Mouse (Mus musculus) neural tube, embryonic 11.5 days (tissue): Measurements from ENCODE around the gene Ppfia4. TPM values are rescaled to one million over a fixed set of nuclear protein-coding genes. Genes with fewer than 3 reads are reported as not detected.

Experiments
- polyA plus RNA-seq: library from polyadenylated mRNA; unstranded; fragments of >200 nt; fragmentation: Nextera tagmentation; extraction: Ambion mirVana; gene quantifications from 2 replicates; pipeline ENCODE4 v1.2.1, GENCODE M21; 2014

Ppfia4 gene
- polyA plus RNA-seq, 1 experiment from 2014 or later: 3.9 TPM

Other genes with a start within 250 kb of the Ppfia4 start
- 0.15 TPM in 1 of 2 replicates, not detected in the other for gene Chit1, start 221.7 kb downstream of the Ppfia4 start, polyA plus RNA-seq
- gene Chil1, start 150.8 kb downstream of the Ppfia4 start, polyA plus RNA-seq: 0.81 and 3.2 TPM in 2 replicates
- 17.7 and 18.4 TPM in 2 replicates for gene Mybph, start 139.5 kb downstream of the Ppfia4 start, polyA plus RNA-seq
- 1.4 and 1.5 TPM in 2 replicates for gene Adora1, start 97.5 kb downstream of the Ppfia4 start, polyA plus RNA-seq
- 48.2 and 60.2 TPM in 2 replicates for gene Myog, start 42.9 kb downstream of the Ppfia4 start, polyA plus RNA-seq
- 117 and 120 TPM in 2 replicates for gene Tmem183a, start 29.1 kb upstream of the Ppfia4 start, polyA plus RNA-seq
- gene 4933406M09Rik, start 53.0 kb upstream of the Ppfia4 start, polyA plus RNA-seq: not detected in 2 replicates
- 22.9 and 28.8 TPM in 2 replicates for gene Cyb5r1, start 72.6 kb upstream of the Ppfia4 start, polyA plus RNA-seq
- gene Adipor1, start 82.5 kb upstream of the Ppfia4 start, polyA plus RNA-seq: 81.2 and 83.8 TPM in 2 replicates
- gene Klhl12, start 122.6 kb upstream of the Ppfia4 start, polyA plus RNA-seq: 33.7 and 38.2 TPM in 2 replicates
- gene Rabif, start 161.7 kb upstream of the Ppfia4 start, polyA plus RNA-seq: 52.0 TPM in 2 replicates
- not detected in 2 replicates for gene Mgat4e, start 216.8 kb upstream of the Ppfia4 start, polyA plus RNA-seq
- gene Kdm5b, start 227.2 kb upstream of the Ppfia4 start, polyA plus RNA-seq: 98.7 and 99.6 TPM in 2 replicates